Mouse (Mus musculus): ENCODE measurements around the gene Prrc2b. TPM values are rescaled to one million over a fixed set of nuclear protein-coding genes. Genes with fewer than 3 reads are reported as not detected.

Prrc2b gene
- polyA plus RNA-seq (2016; fragmentation: Nextera tagmentation; extraction: Ambion mirVana) = 69.2 and 89.9 TPM in 2 replicates

GRCm38 (mm10) chr2:32150924-32151659 lies at the start of gene Prrc2b:
Prrc2b (plus strand) TSS chr2:32151082.
- Histone ChIP-seq H3K9me3 (no peaks in the 10 kb centered on the region), H3K4me2 (peak within 1 kb of the TSS; percentile 97), H3K27me3 (no peaks in the 10 kb centered on the region), H3K4me1 (replicated peaks) (peaks cover 50% of the 10 kb centered on the region), H3K36me3 (no peaks in the 10 kb centered on the region), H3K4me3 (replicated peaks) (peak within 1 kb of the TSS; percentile 96), H3K27ac (peak within 1 kb of the TSS; percentile 99), H3K9ac (replicated peaks) (peak within 1 kb of the TSS; percentile 100)
- ATAC-seq (ENCODE audit: insufficient number of reproducible peaks, insufficient read depth, low FRiP score, low TSS enrichment, low read depth) = peak; percentile 37; the same call in 1 of the 2 replicates
- under 1% methylated on average over 85 of the region's 117 CpGs for WGBS

GRCm38 (mm10) chr2:32102944-32103343 lies 47.9 kb upstream of the Prrc2b start:
- H3K9me3 ChIP-seq = no peaks in the 10 kb centered on the region
- no peaks in the 10 kb centered on the region for H3K27me3 ChIP-seq
- WGBS = 49% methylated on average over 5 of the region's 5 CpGs
- no peak overlapping the region for H3K27ac ChIP-seq
- H3K9ac ChIP-seq (replicated peaks) = no peak overlapping the region
- no peaks in the 10 kb centered on the region for H3K36me3 ChIP-seq
- ATAC-seq (ENCODE audit: insufficient number of reproducible peaks, insufficient read depth, low FRiP score, low TSS enrichment, low read depth) = no peak
- no peaks in the 10 kb centered on the region for H3K4me1 ChIP-seq (replicated peaks)
- H3K4me2 ChIP-seq = no peak overlapping the region
- H3K4me3 ChIP-seq (replicated peaks) = no peak overlapping the region

GRCm38 (mm10) chr2:32103557-32103956 lies 47.3 kb upstream of the Prrc2b start:
- Histone ChIP-seq H3K4me1 (replicated peaks) (no peaks in the 10 kb centered on the region), H3K27ac (no peak overlapping the region), H3K27me3 (no peaks in the 10 kb centered on the region), H3K4me3 (replicated peaks) (no peak overlapping the region), H3K36me3 (no peaks in the 10 kb centered on the region), H3K4me2 (no peak overlapping the region), H3K9me3 (no peaks in the 10 kb centered on the region), H3K9ac (replicated peaks) (no peak overlapping the region)
- 70% methylated on average over 7 of the region's 7 CpGs for WGBS
- ATAC-seq (ENCODE audit: insufficient number of reproducible peaks, insufficient read depth, low FRiP score, low TSS enrichment, low read depth) = no peak

- Histone ChIP-seq H3K36me3 (no peaks in the 10 kb centered on the region), H3K4me2 (no peak overlapping the region), H3K4me3 (replicated peaks) (no peak overlapping the region), H3K27me3 (no peaks in the 10 kb centered on the region), H3K27ac (no peak overlapping the region), H3K9me3 (no peaks in the 10 kb centered on the region), H3K9ac (replicated peaks) (no peak overlapping the region), H3K4me1 (replicated peaks) (no peaks in the 10 kb centered on the region)
- no peak for ATAC-seq (ENCODE audit: insufficient number of reproducible peaks, insufficient read depth, low FRiP score, low TSS enrichment, low read depth)
- 88% methylated on average over 7 of the region's 7 CpGs for WGBS
Observed at GRCm38 (mm10) chr2:32104122-32104521, 46.8 kb upstream of the Prrc2b start.

GRCm38 (mm10) chr2:32105117-32105913 lies 45.6 kb upstream of the Prrc2b start:
- no peaks in the 10 kb centered on the region for H3K27me3 ChIP-seq
- ATAC-seq (ENCODE audit: insufficient number of reproducible peaks, insufficient read depth, low FRiP score, low TSS enrichment, low read depth) = no peak
- no peaks in the 10 kb centered on the region for H3K9me3 ChIP-seq
- no peak overlapping the region for H3K27ac ChIP-seq
- WGBS = 83% methylated on average over 16 of the region's 16 CpGs
- no peak overlapping the region for H3K4me3 ChIP-seq (replicated peaks)
- H3K4me2 ChIP-seq = no peak overlapping the region
- H3K4me1 ChIP-seq (replicated peaks) = no peaks in the 10 kb centered on the region
- no peaks in the 10 kb centered on the region for H3K36me3 ChIP-seq
- no peak overlapping the region for H3K9ac ChIP-seq (replicated peaks)

GRCm38 (mm10) chr2:32105930-32106329 lies 45.0 kb upstream of the Prrc2b start:
- Histone ChIP-seq H3K27me3 (no peaks in the 10 kb centered on the region), H3K36me3 (no peaks in the 10 kb centered on the region), H3K4me2 (no peak overlapping the region), H3K4me3 (replicated peaks) (no peak overlapping the region), H3K9ac (replicated peaks) (no peak overlapping the region; the same call in 1 of the 2 replicates), H3K9me3 (no peaks in the 10 kb centered on the region), H3K27ac (no peak overlapping the region), H3K4me1 (replicated peaks) (no peaks in the 10 kb centered on the region)
- WGBS = 83% methylated on average over 7 of the region's 7 CpGs
- ATAC-seq (ENCODE audit: insufficient number of reproducible peaks, insufficient read depth, low FRiP score, low TSS enrichment, low read depth) = no peak

- Histone ChIP-seq H3K4me1 (replicated peaks) (no peaks in the 10 kb centered on the region), H3K27ac (no peak overlapping the region), H3K9ac (replicated peaks) (no peak overlapping the region), H3K4me2 (no peak overlapping the region), H3K27me3 (no peaks in the 10 kb centered on the region), H3K9me3 (no peaks in the 10 kb centered on the region), H3K4me3 (replicated peaks) (no peak overlapping the region), H3K36me3 (no peaks in the 10 kb centered on the region)
- ATAC-seq (ENCODE audit: insufficient number of reproducible peaks, insufficient read depth, low FRiP score, low TSS enrichment, low read depth) = no peak
- 93% methylated on average over 1 of the region's 1 CpGs for WGBS
Observed at GRCm38 (mm10) chr2:32111268-32111667, 39.6 kb upstream of the Prrc2b start.

- no peak for ATAC-seq (ENCODE audit: insufficient number of reproducible peaks, insufficient read depth, low FRiP score, low TSS enrichment, low read depth)
Observed at GRCm38 (mm10) chr2:32112548-32112947, 38.3 kb upstream of the Prrc2b start.

GRCm38 (mm10) chr2:32115851-32116268 lies 35.0 kb upstream of the Prrc2b start:
- Histone ChIP-seq H3K9ac (replicated peaks) (no peak overlapping the region), H3K4me3 (replicated peaks) (no peak overlapping the region), H3K27ac (no peak overlapping the region), H3K9me3 (no peaks in the 10 kb centered on the region), H3K4me2 (no peak overlapping the region), H3K36me3 (no peaks in the 10 kb centered on the region), H3K27me3 (no peaks in the 10 kb centered on the region), H3K4me1 (replicated peaks) (no peaks in the 10 kb centered on the region)
- ATAC-seq (ENCODE audit: insufficient number of reproducible peaks, insufficient read depth, low FRiP score, low TSS enrichment, low read depth) = no peak
- WGBS = 93% methylated on average over 4 of the region's 4 CpGs

More at GRCm38 (mm10) chr2:32112548-32112947, 38.3 kb upstream of the Prrc2b start:
- no peaks in the 10 kb centered on the region for H3K4me1 ChIP-seq (replicated peaks)
- H3K9ac ChIP-seq (replicated peaks) = no peak overlapping the region
- H3K4me2 ChIP-seq = no peak overlapping the region
- H3K27me3 ChIP-seq = no peaks in the 10 kb centered on the region
- H3K4me3 ChIP-seq (replicated peaks) = no peak overlapping the region
- 70% methylated on average over 2 of the region's 2 CpGs for WGBS
- no peak overlapping the region for H3K27ac ChIP-seq
- no peaks in the 10 kb centered on the region for H3K9me3 ChIP-seq
- no peaks in the 10 kb centered on the region for H3K36me3 ChIP-seq

GRCm38 (mm10) chr2:32119802-32120750 lies 30.8 kb upstream of the Prrc2b start:
- Histone ChIP-seq H3K4me1 (replicated peaks) (no peaks in the 10 kb centered on the region), H3K27ac (no peak overlapping the region), H3K4me2 (no peak overlapping the region), H3K36me3 (no peaks in the 10 kb centered on the region), H3K9ac (replicated peaks) (no peak overlapping the region), H3K4me3 (replicated peaks) (no peak overlapping the region), H3K9me3 (no peaks in the 10 kb centered on the region), H3K27me3 (no peaks in the 10 kb centered on the region)
- ATAC-seq (ENCODE audit: insufficient number of reproducible peaks, insufficient read depth, low FRiP score, low TSS enrichment, low read depth) = no peak
- 90% methylated on average over 20 of the region's 20 CpGs for WGBS
